Mouse (Mus musculus) spleen, adult 2 months (tissue): ENCODE results near the gene Spsb1. TPM values are rescaled to one million over a fixed set of nuclear protein-coding genes. Genes with fewer than 3 reads are reported as not detected.

Source experiments
- DNase-seq, 2 experiments: peaks; one replicate each; pipeline versions ENCODE4 v3.0.0 to v3.0.0-alpha.2; 2012 to 2021; ENCODE audit warnings: low spot score in 2 of 2, low read depth in 1 of 2
- H3K27ac ChIP-seq: fragments of 200-500 bp; 2 replicates; pipeline ENCODE4 v1.5.1; 2012; ENCODE audit warnings: low read length, inconsistent platforms; ENCODE audit not compliant: insufficient read depth
- H3K27me3 ChIP-seq: fragments of 200-500 bp; 2 replicates; pipeline ENCODE4 v1.6.1; 2012; ENCODE audit warnings: mild to moderate bottlenecking, moderate library complexity, low read length, inconsistent platforms; ENCODE audit not compliant: control insufficient read depth, insufficient read depth
- H3K36me3 ChIP-seq: fragments of 200-500 bp; 2 replicates; pipeline ENCODE4 v1.6.1; 2012; ENCODE audit warnings: mild to moderate bottlenecking, low read length, inconsistent platforms; ENCODE audit not compliant: control insufficient read depth, insufficient read depth
- H3K4me1 ChIP-seq: fragments of 200-500 bp; 2 replicates; pipeline ENCODE4 v1.6.1; 2011; ENCODE audit warnings: inconsistent platforms; ENCODE audit not compliant: control insufficient read depth, insufficient read depth, insufficient read length
- H3K4me3 ChIP-seq: fragments of 200-500 bp; 2 replicates; pipeline ENCODE4 v1.5.1; 2011; ENCODE audit warnings: mild to moderate bottlenecking, inconsistent platforms; ENCODE audit not compliant: insufficient read depth, insufficient read length; ENCODE audit errors: extremely low read depth
- CTCF ChIP-seq: fragments of 200-500 bp; IDR thresholded peaks from 2 replicates; pipeline ENCODE4 v1.5.1; 2011; ENCODE audit warnings: mild to moderate bottlenecking, inconsistent platforms; ENCODE audit not compliant: insufficient read depth, insufficient read length, insufficient replicate concordance; ENCODE audit errors: extremely low read depth
- POLR2A ChIP-seq: fragments of 200-500 bp; IDR thresholded peaks from 2 replicates; pipeline ENCODE4 v1.6.1; 2011; ENCODE audit warnings: low read depth, low read length, inconsistent platforms
- WGBS: fragments of 180-500 bp; shearing (Covaris S2); methylation state at CpG from one replicate; pipeline ENCODE4 v1.1.7; 2018; 5-methylcytosine and 5-hydroxymethylcytosine counted together
- polyA plus RNA-seq: library from polyadenylated mRNA; depleted of rRNA; stranded (reverse); fragments of >200 nt; gene quantifications from 2 replicates; pipeline ENCODE4 v1.2.3, GENCODE M21; 2012

The Spsb1 gene
- polyA plus RNA-seq, 1 experiment: 5.9 TPM

DNA sequence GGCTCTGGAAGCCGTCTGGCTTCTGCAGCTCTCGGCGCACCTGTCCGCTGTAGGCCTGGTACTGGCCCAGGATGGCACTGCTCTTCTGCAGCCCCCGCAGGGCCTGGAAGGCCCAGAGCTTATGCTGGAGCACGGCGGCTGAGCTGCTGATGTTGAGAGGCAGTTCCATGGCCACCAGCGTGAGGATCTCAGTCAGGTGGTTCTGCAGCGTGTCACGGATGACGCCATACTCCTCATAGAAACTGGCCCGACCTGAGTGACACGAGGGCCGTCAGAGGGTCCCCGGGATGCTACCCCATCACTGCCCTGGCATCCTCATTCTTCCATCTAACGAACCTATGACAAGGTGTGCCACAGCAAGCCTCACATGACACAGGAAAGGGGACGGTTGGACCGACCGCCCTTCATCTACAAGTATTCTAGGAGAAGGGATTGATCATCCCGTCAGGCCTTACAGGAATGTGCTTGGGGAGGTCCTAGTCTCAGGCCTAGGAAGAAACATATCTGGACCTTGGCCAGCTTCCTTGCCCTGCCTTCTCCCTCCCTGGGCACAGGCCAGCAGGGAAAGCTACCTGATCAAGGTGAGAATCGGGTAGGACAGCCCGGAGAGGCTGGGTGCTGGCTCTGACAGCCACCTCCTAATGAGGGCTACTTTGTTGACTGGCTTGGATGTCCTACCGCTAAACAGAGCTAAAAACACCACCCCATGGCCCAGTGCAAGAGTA lies 29.2 kb upstream of the Spsb1 start:
- H3K4me1 ChIP-seq: no peaks in the 10 kb centered on the region; the same call in 1 of the 2 replicates
- H3K27ac ChIP-seq: no peak overlapping the region
- no peak overlapping the region for H3K4me3 ChIP-seq
- WGBS: 96% methylated on average over 23 of the region's 23 CpGs
- TF ChIP-seq POLR2A (no peak), CTCF (no peak)
- H3K27me3 ChIP-seq: no peaks in the 10 kb centered on the region
- DNase-seq: no peak
- H3K36me3 ChIP-seq: peaks cover 13% of the 10 kb centered on the region

- TF ChIP-seq POLR2A: no peak
- TF ChIP-seq CTCF: no peak
- 93% methylated on average over 15 of the region's 15 CpGs for WGBS
- DNase-seq: no peak
- Histone ChIP-seq H3K4me3 (no peak overlapping the region), H3K27ac (no peak overlapping the region), H3K4me1 (no peaks in the 10 kb centered on the region; the same call in 1 of the 2 replicates), H3K36me3 (peaks cover 13% of the 10 kb centered on the region), H3K27me3 (no peaks in the 10 kb centered on the region)
Observed at GRCm38 (mm10) chr4:149982154-149982553, 27.3 kb upstream of the Spsb1 start.

- Histone ChIP-seq H3K27ac (no peak overlapping the region), H3K27me3 (no peaks in the 10 kb centered on the region), H3K4me1 (no peaks in the 10 kb centered on the region; the same call in 1 of the 2 replicates), H3K36me3 (peaks cover 13% of the 10 kb centered on the region), H3K4me3 (no peak overlapping the region)
- DNase-seq: peak; percentile 38 to 65
- TF ChIP-seq POLR2A (no peak), CTCF (peak; percentile 88; the same call in 1 of the 2 replicates)
- WGBS: 20% methylated on average over 12 of the region's 12 CpGs
Observed at GRCm38 (mm10) chr4:149979819-149980308, 25.0 kb upstream of the Spsb1 start.

- 90% methylated on average over 2 of the region's 2 CpGs for WGBS
- no peak overlapping the region for H3K27ac ChIP-seq
- no peak for TF ChIP-seq POLR2A
- TF ChIP-seq CTCF: no peak
- no peaks in the 10 kb centered on the region for H3K27me3 ChIP-seq
- H3K4me1 ChIP-seq: no peaks in the 10 kb centered on the region; the same call in 1 of the 2 replicates
- DNase-seq: no peak
- H3K36me3 ChIP-seq: peaks cover 13% of the 10 kb centered on the region
- H3K4me3 ChIP-seq: no peak overlapping the region
Observed at GRCm38 (mm10) chr4:149978820-149979219, 24.0 kb upstream of the Spsb1 start.

- Histone ChIP-seq H3K27ac (no peak overlapping the region), H3K4me3 (no peak overlapping the region), H3K36me3 (peaks cover 13% of the 10 kb centered on the region), H3K4me1 (no peaks in the 10 kb centered on the region; the same call in 1 of the 2 replicates), H3K27me3 (no peaks in the 10 kb centered on the region)
- TF ChIP-seq POLR2A (no peak), CTCF (no peak)
- DNase-seq: no peak
- WGBS: 88% methylated on average over 17 of the region's 17 CpGs
Observed at GRCm38 (mm10) chr4:149977801-149978544, 23.1 kb upstream of the Spsb1 start.

GRCm38 (mm10) chr4:149977181-149977580 lies 22.3 kb upstream of the Spsb1 start:
- H3K36me3 ChIP-seq: peaks cover 9% of the 10 kb centered on the region
- DNase-seq: no peak
- no peak overlapping the region for H3K4me3 ChIP-seq
- no peak overlapping the region for H3K27ac ChIP-seq
- no peaks in the 10 kb centered on the region for H3K27me3 ChIP-seq
- TF ChIP-seq POLR2A (no peak), CTCF (no peak)
- 91% methylated on average over 6 of the region's 6 CpGs for WGBS
- H3K4me1 ChIP-seq: no peaks in the 10 kb centered on the region; the same call in 1 of the 2 replicates

GRCm38 (mm10) chr4:149975730-149976254 lies 20.9 kb upstream of the Spsb1 start:
- H3K4me3 ChIP-seq: no peak overlapping the region
- H3K4me1 ChIP-seq: no peaks in the 10 kb centered on the region; the same call in 1 of the 2 replicates
- peaks cover 1% of the 10 kb centered on the region; the same call in 1 of the 2 replicates for H3K36me3 ChIP-seq
- no peak for DNase-seq
- H3K27ac ChIP-seq: no peak overlapping the region
- WGBS: 79% methylated on average over 5 of the region's 5 CpGs
- TF ChIP-seq CTCF: no peak
- no peak for TF ChIP-seq POLR2A
- no peaks in the 10 kb centered on the region for H3K27me3 ChIP-seq
